Mouse (Mus musculus): ENCODE results near the gene Map3k9. TPM values are rescaled to one million over a fixed set of nuclear protein-coding genes. Genes with fewer than 3 reads are reported as not detected.

The Map3k9 gene
- total RNA-seq, 2 experiments from 2014 or later = 0.89 to 2.8 TPM

GRCm38 (mm10) chr12:81719715-81720114, 61.3 kb downstream of the Map3k9 start:
- no peak for DNase-seq (ENCODE audit: low spot score in 2 of 2)

DNA sequence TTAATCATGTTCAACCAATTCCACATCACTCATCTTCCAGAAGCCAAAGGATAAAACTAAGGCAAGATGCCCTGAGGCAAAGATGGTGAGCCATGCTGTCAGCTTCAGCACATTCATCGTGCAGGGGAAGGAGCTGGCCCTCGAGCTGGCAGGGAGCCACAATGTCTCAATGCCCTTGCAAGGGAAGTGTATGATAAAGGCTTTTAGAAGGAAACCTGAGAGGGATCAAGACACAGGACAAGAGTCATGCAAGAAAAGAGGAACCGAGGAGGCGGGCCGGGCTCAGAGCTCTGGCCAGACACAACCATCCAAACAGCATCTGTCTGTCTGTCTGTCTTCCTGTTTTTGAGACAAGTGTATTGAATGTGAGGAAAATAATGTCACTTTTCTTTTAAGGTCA, 61.8 kb downstream of the Map3k9 start:
- no peak for DNase-seq (ENCODE audit: low spot score in 2 of 2)

DNA sequence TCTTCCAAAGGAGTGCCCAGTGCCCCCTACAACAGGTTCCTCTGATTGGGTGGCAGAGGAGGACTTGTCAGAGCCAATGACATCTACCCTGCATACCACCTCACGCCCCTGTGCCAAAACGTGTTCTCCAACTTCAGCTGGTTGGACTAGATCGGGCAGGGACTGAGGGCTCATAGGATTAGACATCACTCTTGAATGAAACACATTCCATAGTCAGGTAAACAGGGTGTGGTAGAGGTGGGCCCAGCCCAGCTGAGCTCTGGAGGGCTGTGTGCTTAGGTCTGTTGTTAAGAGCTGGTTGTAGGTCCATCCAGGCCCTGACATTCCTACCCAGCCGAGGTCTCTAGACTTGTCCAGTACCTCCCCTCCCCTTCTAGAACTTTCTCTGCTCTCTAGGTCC, 68.4 kb downstream of the Map3k9 start:
- no peak for DNase-seq (ENCODE audit: low spot score in 2 of 2)

DNA sequence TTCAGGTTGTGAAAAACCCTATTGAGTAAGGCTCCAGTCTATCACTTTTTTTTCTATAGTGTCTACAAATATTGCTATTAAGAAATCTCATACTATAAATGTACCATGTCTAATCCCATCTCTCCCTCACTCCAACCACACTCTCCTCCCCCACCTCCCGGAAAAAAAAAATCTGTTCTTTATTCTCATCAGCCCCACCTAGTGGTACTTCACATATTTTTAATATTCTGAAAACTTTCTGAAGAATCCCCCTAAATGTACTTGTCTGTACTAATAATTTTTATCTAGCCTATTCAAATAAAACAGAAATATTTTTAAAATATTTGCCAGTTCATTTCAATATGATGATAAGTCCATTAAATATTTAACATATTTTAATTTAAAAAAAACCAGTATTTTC, 78.1 kb downstream of the Map3k9 start:
- no peak for DNase-seq (ENCODE audit: low spot score in 2 of 2)

- no peak for DNase-seq (ENCODE audit: low spot score in 2 of 2)
These were observed 83.0 kb downstream of the Map3k9 start for GRCm38 (mm10) chr12:81698011-81698410.

- DNase-seq (ENCODE audit: low spot score in 2 of 2) = no peak
These were observed 89.7 kb downstream of the Map3k9 start for GRCm38 (mm10) chr12:81691177-81691730.

- DNase-seq (ENCODE audit: low spot score in 2 of 2) = no peak
These were observed 90.2 kb downstream of the Map3k9 start for GRCm38 (mm10) chr12:81690751-81691150.

- DNase-seq (ENCODE audit: low spot score in 2 of 2) = no peak
These were observed 90.9 kb downstream of the Map3k9 start for GRCm38 (mm10) chr12:81690111-81690510.

- no peak for DNase-seq (ENCODE audit: low spot score in 2 of 2)
These were observed 91.4 kb downstream of the Map3k9 start for GRCm38 (mm10) chr12:81689505-81690056.

GRCm38 (mm10) chr12:81688537-81688936, 92.4 kb downstream of the Map3k9 start:
- DNase-seq (ENCODE audit: low spot score in 2 of 2) = peak in 1 of 2 experiments; percentile 8

DNA sequence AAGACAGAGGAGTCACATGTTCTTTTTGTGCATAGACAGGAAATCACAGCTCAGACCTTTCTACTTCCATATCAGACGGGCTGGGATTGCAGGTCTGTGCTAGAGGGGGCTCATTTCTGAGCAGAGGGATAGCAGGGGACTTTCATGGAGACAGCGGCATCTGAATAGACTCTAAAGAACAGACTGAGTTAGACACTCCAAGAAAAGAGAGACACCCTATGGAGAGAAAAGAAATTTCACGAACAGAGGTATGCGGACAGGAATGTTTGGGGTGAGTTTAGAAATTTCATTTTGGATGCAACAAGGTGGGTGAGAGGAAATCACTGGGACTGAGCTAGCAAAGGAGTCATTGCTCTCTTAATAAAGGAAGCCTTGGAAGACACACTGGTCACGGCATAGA, 93.1 kb downstream of the Map3k9 start:
- no peak for DNase-seq (ENCODE audit: low spot score in 2 of 2)

GRCm38 (mm10) chr12:81686406-81687117, 94.4 kb downstream of the Map3k9 start:
- DNase-seq (ENCODE audit: low spot score in 2 of 2) = no peak

GRCm38 (mm10) chr12:81685981-81686380, 95.0 kb downstream of the Map3k9 start:
- no peak for DNase-seq (ENCODE audit: low spot score in 2 of 2)

DNA sequence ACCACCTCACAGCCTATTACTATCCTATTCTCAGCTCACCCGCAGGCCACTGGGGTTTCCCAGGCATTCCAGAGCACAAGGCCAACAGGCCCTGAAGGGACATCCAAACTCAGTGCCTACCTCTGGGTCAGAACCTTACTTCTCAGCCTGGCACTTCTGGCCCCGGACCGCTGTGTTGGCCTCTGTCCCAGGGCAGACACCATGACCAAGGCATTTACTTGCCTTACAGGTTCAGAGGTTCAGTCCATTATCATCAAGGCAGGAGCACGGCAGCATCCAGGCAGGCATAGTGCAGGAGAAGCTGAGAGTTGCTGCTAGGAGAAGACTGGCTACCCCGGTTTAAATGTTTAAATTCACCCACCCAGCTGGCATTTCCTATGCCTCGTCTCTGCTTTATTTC, 96.9 kb downstream of the Map3k9 start:
- no peak for DNase-seq (ENCODE audit: low spot score in 2 of 2)

- no peak for DNase-seq (ENCODE audit: low spot score in 2 of 2)
These were observed 97.6 kb downstream of the Map3k9 start for GRCm38 (mm10) chr12:81683395-81683794.

GRCm38 (mm10) chr12:81679807-81680529, 101.0 kb downstream of the Map3k9 start:
- DNase-seq (ENCODE audit: low spot score in 2 of 2) = no peak

DNA sequence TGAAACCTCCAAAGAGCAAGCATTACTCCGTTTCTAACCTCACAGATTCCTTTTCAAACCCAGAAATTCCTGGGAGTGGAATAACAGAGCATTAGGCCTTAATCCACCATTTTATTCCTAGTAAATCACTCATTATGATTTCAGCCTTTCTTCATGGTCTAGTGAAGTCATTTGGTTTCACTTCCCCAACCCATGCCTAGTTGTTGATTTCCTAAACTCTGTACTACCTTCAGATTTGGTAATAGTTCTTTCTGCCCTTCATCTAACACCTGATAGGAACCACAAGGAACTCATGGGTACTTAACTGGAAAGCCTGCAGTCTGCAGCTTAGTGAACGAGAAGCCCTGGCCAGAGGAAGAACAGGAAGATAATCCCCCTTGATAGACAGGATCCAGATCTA, 105.4 kb downstream of the Map3k9 start:
- no peak for DNase-seq (ENCODE audit: low spot score in 2 of 2)

Other genes starting within 250 kb of the Map3k9 start
- 10 to 100 TPM; 37.2 to 40.4 TPM for gene Gm20498, start 248.3 kb downstream of the Map3k9 start, total RNA-seq (2021)
- gene Synj2bp, start 248.3 kb downstream of the Map3k9 start, total RNA-seq (2021) = 10 to 100 TPM; 30.3 to 32.5 TPM
- not detected for gene Adam21, start 212.7 kb downstream of the Map3k9 start, total RNA-seq (2021)
- 10 to 100 TPM; 21.8 to 24.2 TPM for gene Med6, start 186.2 kb downstream of the Map3k9 start, total RNA-seq (2021)
- gene Ttc9, start 149.9 kb downstream of the Map3k9 start, total RNA-seq (2021) = 1 to 10 TPM; 3.5 to 4.1 TPM
- gene Pcnx, start 78.8 kb upstream of the Map3k9 start, total RNA-seq (2021) = 10 to 100 TPM; 56.9 to 59.2 TPM

Measured in adrenal gland, adult 18-20 months (tissue).